Mouse (Mus musculus) ES-E14 (cell line): ENCODE data around the gene Atrn.

Experiments used
- CHD2 ChIP-seq: IDR thresholded peaks from 2 replicates; pipeline ENCODE4 v1.6.1; 2014; ENCODE audit warnings: mild to moderate bottlenecking, low read depth, low read length, inconsistent platforms
- HCFC1 ChIP-seq: IDR thresholded peaks from 2 replicates; pipeline ENCODE4 v1.6.1; 2012; ENCODE audit warnings: low read length, inconsistent platforms, borderline replicate concordance; ENCODE audit not compliant: insufficient read depth
- MAFK ChIP-seq: IDR thresholded peaks from 2 replicates; pipeline ENCODE4 v1.6.1; 2014; ENCODE audit warnings: mild to moderate bottlenecking, low read depth, low read length, inconsistent platforms; ENCODE audit not compliant: insufficient read depth
- ZC3H11A ChIP-seq: IDR thresholded peaks from 2 replicates; pipeline ENCODE4 v1.6.1; 2012; ENCODE audit warnings: low read depth, mild to moderate bottlenecking, inconsistent platforms, low read length, borderline replicate concordance
- ZNF384 ChIP-seq: IDR thresholded peaks from 2 replicates; pipeline ENCODE4 v1.6.1; 2012; ENCODE audit warnings: low read depth, low read length, inconsistent platforms

DNA sequence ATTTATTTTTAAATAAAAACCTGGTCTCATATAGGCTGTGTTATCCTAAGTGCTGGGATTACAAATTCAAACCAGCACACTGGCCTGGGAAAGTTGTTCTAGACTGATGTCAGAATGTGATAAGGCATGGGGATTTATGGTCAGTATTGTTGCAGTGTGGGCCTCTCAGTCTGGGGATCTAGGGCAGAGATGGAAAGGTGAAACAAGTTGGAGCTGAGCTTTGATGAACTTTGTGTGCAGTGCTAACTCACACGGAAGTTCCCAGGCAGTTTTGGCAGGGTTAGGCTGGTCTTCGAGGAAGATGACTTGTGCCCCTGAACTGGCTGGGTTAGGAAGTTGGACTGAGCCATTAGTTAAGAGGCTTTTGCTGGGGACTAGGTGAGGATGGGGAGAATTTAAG lies 18.7 kb downstream of the Atrn start:
- TF ChIP-seq HCFC1 (no peak), CHD2 (no peak), ZC3H11A (no peak), MAFK (no peak), ZNF384 (no peak)
